Mouse (Mus musculus) heart, postnatal 0 days (tissue): ENCODE measurements around the gene Col4a2.

Experiments
- CTCF ChIP-seq: IDR thresholded peaks from 2 replicates; pipeline ENCODE4 v1.5.1; 2016; ENCODE audit warnings: antibody characterized with exemption, control low read depth, low read depth
- EP300 ChIP-seq: IDR thresholded peaks from 2 replicates; pipeline ENCODE4 v1.6.1; 2016; ENCODE audit warnings: antibody characterized with exemption, low read depth

GRCm38 (mm10) chr8:11460934-11461333 is 148.3 kb downstream of the Col4a2 start:
- no peak for TF ChIP-seq CTCF
- no peak for TF ChIP-seq EP300
